Mouse (Mus musculus) liver, embryonic 16.5 days (tissue): ENCODE data around the gene Zbed4. TPM values are rescaled to one million over a fixed set of nuclear protein-coding genes. Genes with fewer than 3 reads are reported as not detected.

ENCODE experiments used
- ATAC-seq: fragments of 200-750 bp; cut with Nextera tagmentation; 2 replicates; pipeline ENCODE4 v1.8.0; 2017; ENCODE audit warnings: low read depth, mild to moderate bottlenecking, moderate number of reproducible peaks, moderate library complexity
- H3K27ac ChIP-seq: fragments of 300-500 bp; sonication (generic); 2 replicates; pipeline ENCODE4 v1.5.1; 2014; ENCODE audit warnings: mild to moderate bottlenecking, low read length
- H3K27me3 ChIP-seq: fragments of 300-500 bp; sonication (generic); 2 replicates; pipeline ENCODE4 v1.6.1; 2014; ENCODE audit warnings: low read depth, low read length, mixed read lengths; ENCODE audit not compliant: control insufficient read depth, insufficient read depth
- H3K36me3 ChIP-seq: fragments of 300-500 bp; sonication (generic); 2 replicates; pipeline ENCODE4 v1.6.1; 2014; ENCODE audit warnings: mild to moderate bottlenecking; ENCODE audit not compliant: control insufficient read depth, insufficient read depth
- H3K4me1 ChIP-seq: fragments of 300-500 bp; sonication (generic); 2 replicates; pipeline ENCODE4 v1.6.1; 2014; ENCODE audit warnings: low read depth, low read length, mixed read lengths; ENCODE audit not compliant: control insufficient read depth
- H3K4me2 ChIP-seq: fragments of 300-500 bp; sonication (generic); 2 replicates; pipeline ENCODE4 v1.6.1; 2014; ENCODE audit warnings: low read depth, low read length, mixed read lengths
- H3K4me3 ChIP-seq: fragments of 300-500 bp; sonication (generic); 2 replicates; pipeline ENCODE4 v1.5.1; 2014; ENCODE audit warnings: low read depth, mild to moderate bottlenecking, low read length
- H3K9ac ChIP-seq: fragments of 300-500 bp; sonication (generic); 2 replicates; pipeline ENCODE4 v1.6.1; 2014; ENCODE audit warnings: low read depth, low read length
- H3K9me3 ChIP-seq: fragments of 300-500 bp; sonication (generic); replicated peaks from 2 replicates; pipeline ENCODE4 v1.6.1; 2016; ENCODE audit warnings: low read length; ENCODE audit not compliant: control insufficient read depth
- WGBS: fragments of 180-500 bp; shearing (Covaris S2); extraction: QIAGEN DNeasy Blood & Tissue Kit; methylation state at CpG from one replicate; pipeline ENCODE4 v1.1.7; 2014; ENCODE audit not compliant: insufficient replicate concordance; 5-methylcytosine and 5-hydroxymethylcytosine counted together
- polyA plus RNA-seq: library from polyadenylated mRNA; unstranded; fragments of >200 nt; fragmentation: Nextera tagmentation; extraction: Ambion mirVana; gene quantifications from 2 replicates; pipeline ENCODE4 v1.2.1, GENCODE M21; 2015

Gene Zbed4
- polyA plus RNA-seq, 1 experiment from 2014 or later = 10.0 TPM

GRCm38 (mm10) chr15:88832536-88832935 lies 81.1 kb downstream of the Zbed4 start:
- WGBS = 57% methylated on average over 9 of the region's 9 CpGs
- no peak overlapping the region for H3K9ac ChIP-seq
- no peak overlapping the region for H3K4me2 ChIP-seq
- no peaks in the 10 kb centered on the region for H3K36me3 ChIP-seq
- peaks cover 4% of the 10 kb centered on the region for H3K27me3 ChIP-seq
- no peak for ATAC-seq
- no peaks in the 10 kb centered on the region for H3K9me3 ChIP-seq
- H3K4me1 ChIP-seq = peaks cover 3% of the 10 kb centered on the region
- no peak overlapping the region for H3K27ac ChIP-seq
- no peak overlapping the region for H3K4me3 ChIP-seq

Other genes with a start within 250 kb of the Zbed4 start
- not detected in 2 replicates for gene Zdhhc25, start 151.4 kb upstream of the Zbed4 start, polyA plus RNA-seq
- 6.1 and 7.0 TPM in 2 replicates for gene Brd1, start 17.4 kb upstream of the Zbed4 start, polyA plus RNA-seq
- 5.5 and 6.0 TPM in 2 replicates for gene Alg12, start 67.7 kb downstream of the Zbed4 start, polyA plus RNA-seq
- gene Creld2, start 68.0 kb downstream of the Zbed4 start, polyA plus RNA-seq = 39.7 TPM in 2 replicates
- 23.9 and 33.8 TPM in 2 replicates for gene Pim3, start 110.5 kb downstream of the Zbed4 start, polyA plus RNA-seq
- not detected in 2 replicates for gene Ttll8, start 202.8 kb downstream of the Zbed4 start, polyA plus RNA-seq
- 0.02 TPM in 1 of 2 replicates, not detected in the other for gene Mlc1, start 227.3 kb downstream of the Zbed4 start, polyA plus RNA-seq
- not detected in 2 replicates for gene Mov10l1, start 231.2 kb downstream of the Zbed4 start, polyA plus RNA-seq